Mouse (Mus musculus) kidney, postnatal 0 days (tissue): ENCODE results near the gene Coq2. TPM values are rescaled to one million over a fixed set of nuclear protein-coding genes. Genes with fewer than 3 reads are reported as not detected.

Experiments used
- ATAC-seq: fragments of 200-750 bp; cut with Nextera tagmentation; replicated peaks from 2 replicates; pipeline ENCODE4 v1.8.0; 2017; ENCODE audit warnings: low read depth, moderate number of reproducible peaks, moderate TSS enrichment, moderate library complexity; ENCODE audit not compliant: low FRiP score
- DNase-seq: peaks from one replicate; pipeline ENCODE4 v3.0.0-alpha.2; 2016; ENCODE audit warnings: low spot score
- H3K27ac ChIP-seq: fragments of 300-500 bp; sonication (generic); 2 replicates; pipeline ENCODE4 v1.5.1; 2014; ENCODE audit warnings: mild to moderate bottlenecking
- H3K27me3 ChIP-seq: fragments of 300-500 bp; sonication (generic); 2 replicates; pipeline ENCODE4 v1.6.1; 2014; ENCODE audit warnings: low read length, mixed read lengths; ENCODE audit not compliant: insufficient read depth
- H3K36me3 ChIP-seq: fragments of 300-500 bp; sonication (generic); 2 replicates; pipeline ENCODE4 v1.6.1; 2014; ENCODE audit warnings: low read length, mixed read lengths; ENCODE audit not compliant: insufficient read depth
- H3K4me1 ChIP-seq: fragments of 300-500 bp; sonication (generic); replicated peaks from 2 replicates; pipeline ENCODE4 v1.6.1; 2014; ENCODE audit warnings: antibody characterized with exemption, low read length, mixed read lengths; ENCODE audit not compliant: insufficient read depth
- H3K4me2 ChIP-seq: fragments of 300-500 bp; sonication (generic); 2 replicates; pipeline ENCODE4 v1.6.1; 2014; ENCODE audit warnings: mild to moderate bottlenecking, low read length, moderate library complexity, mixed read lengths
- H3K4me3 ChIP-seq: fragments of 300-500 bp; sonication (generic); replicated peaks from 2 replicates; pipeline ENCODE4 v1.5.1; 2014; ENCODE audit warnings: low read depth, low read length
- H3K9ac ChIP-seq: fragments of 300-500 bp; sonication (generic); 2 replicates; pipeline ENCODE4 v1.6.1; 2014; ENCODE audit warnings: low read depth, low read length
- H3K9me3 ChIP-seq: fragments of 300-500 bp; sonication (generic); replicated peaks from 2 replicates; pipeline ENCODE4 v1.6.1; 2016; ENCODE audit warnings: low read length, inconsistent platforms, mixed read lengths
- CTCF ChIP-seq: IDR thresholded peaks from 2 replicates; pipeline ENCODE4 v1.5.1; 2016; ENCODE audit warnings: antibody characterized with exemption, low read depth, mild to moderate bottlenecking, moderate library complexity
- WGBS: fragments of 180-500 bp; shearing (Covaris S2); extraction: QIAGEN DNeasy Blood & Tissue Kit; methylation state at CpG from one replicate; pipeline ENCODE4 v1.1.7; 2014; 5-methylcytosine and 5-hydroxymethylcytosine counted together
- polyA plus RNA-seq: library from polyadenylated mRNA; unstranded; fragments of >200 nt; fragmentation: Nextera tagmentation; extraction: Ambion mirVana; gene quantifications from 2 replicates; pipeline ENCODE4 v1.2.1, GENCODE M21; 2015

The Coq2 gene
- polyA plus RNA-seq, 1 experiment from 2014 or later = 64.6 TPM

DNA sequence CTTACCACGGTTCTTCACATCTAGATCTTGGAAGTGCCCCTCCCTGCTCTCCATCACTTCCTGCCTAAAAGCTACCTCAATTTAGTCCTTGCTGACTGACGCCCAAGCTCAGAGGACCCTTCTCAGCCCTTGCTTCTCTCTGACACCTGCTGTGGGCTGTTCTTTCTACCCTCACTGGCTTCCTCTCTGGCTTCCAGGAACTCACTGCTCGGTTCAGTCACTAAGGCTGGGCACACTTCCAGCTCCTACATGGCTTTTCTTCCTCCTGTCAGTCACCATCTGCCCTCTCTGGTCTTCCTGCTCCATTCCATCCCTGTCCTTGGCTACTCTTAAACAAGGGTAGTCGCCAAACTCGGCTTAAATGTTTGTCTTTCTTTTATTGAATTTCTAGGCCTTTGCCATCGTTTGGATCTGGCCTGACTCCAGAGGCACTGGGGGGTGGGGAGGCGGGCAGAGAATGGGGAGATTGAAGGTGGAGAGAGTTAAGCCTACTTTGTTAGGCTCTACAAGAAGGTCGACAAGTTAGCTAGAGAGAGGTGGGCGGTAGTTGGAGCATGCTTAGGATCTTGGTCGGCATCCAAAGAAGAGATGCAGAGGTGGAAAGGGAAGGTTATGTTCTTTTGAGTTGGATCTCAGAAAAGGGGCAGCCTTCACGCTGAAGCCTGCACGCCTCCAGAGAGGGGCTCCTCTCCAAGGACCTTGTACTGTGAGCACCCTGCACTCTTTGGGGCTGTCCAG is 31.5 kb downstream of the Coq2 start:
- H3K4me3 ChIP-seq = no peak overlapping the region
- ATAC-seq (no peak), DNase-seq (no peak)
- H3K4me1 ChIP-seq = 0 out of 2 replicates have a peak, but pooled peaks cover 8% of the 10 kb centered on the region
- no peaks in the 10 kb centered on the region for H3K27me3 ChIP-seq
- no peaks in the 10 kb centered on the region for H3K36me3 ChIP-seq
- TF ChIP-seq CTCF = no peak
- H3K27ac ChIP-seq = no peak overlapping the region
- H3K9me3 ChIP-seq = no peaks in the 10 kb centered on the region
- WGBS = 62% methylated on average over 12 of the region's 12 CpGs
- H3K9ac ChIP-seq = no peak overlapping the region
- no peak overlapping the region; the same call in 1 of the 2 replicates for H3K4me2 ChIP-seq

DNA sequence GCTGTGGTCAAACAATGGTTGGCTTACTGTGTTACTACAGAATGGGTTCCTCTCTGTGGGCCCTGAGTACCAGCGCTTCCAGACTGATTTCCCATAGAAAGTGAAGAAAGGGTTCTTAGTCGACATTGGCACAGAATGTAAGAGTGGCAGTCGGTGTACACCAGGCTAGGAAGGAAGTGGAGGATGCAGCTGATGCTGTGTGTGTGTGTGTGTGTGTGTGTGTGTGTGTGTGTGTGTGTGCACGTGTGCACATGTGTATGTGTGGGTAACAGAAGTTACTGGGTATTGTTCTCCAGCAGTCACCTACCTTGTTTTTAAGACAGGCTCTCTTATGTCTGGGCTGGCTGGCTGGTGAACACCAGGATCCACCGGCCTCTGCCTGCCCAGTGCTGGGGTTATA is 32.6 kb downstream of the Coq2 start:
- ATAC-seq = no peak
- no peak overlapping the region for H3K27ac ChIP-seq
- no peak for DNase-seq
- H3K4me2 ChIP-seq = no peak overlapping the region
- H3K9ac ChIP-seq = no peak overlapping the region
- WGBS = 89% methylated on average over 5 of the region's 5 CpGs
- H3K4me1 ChIP-seq = 0 out of 2 replicates have a peak, but pooled peaks cover 6% of the 10 kb centered on the region
- no peaks in the 10 kb centered on the region for H3K9me3 ChIP-seq
- no peak for TF ChIP-seq CTCF
- no peaks in the 10 kb centered on the region for H3K27me3 ChIP-seq
- no peaks in the 10 kb centered on the region for H3K36me3 ChIP-seq
- no peak overlapping the region for H3K4me3 ChIP-seq

DNA sequence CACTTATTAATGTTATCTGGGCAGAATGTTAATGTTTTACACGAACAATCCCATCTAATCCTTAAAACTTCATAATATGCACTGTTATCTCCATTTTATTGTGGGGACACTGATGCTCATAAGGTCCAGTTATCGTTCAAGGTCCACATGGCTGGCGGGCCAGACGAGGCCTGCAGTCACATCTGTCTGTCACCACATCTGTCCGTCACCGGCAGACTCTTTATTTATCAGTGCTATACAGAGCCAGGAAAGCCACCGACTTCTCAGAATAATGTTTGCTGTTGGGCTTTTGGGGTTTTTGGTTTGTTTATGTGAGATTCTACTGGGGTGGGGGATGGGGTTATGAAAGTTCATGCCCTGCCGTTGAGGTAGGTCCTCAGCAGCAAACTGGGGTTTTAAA is 36.5 kb downstream of the Coq2 start:
- Histone ChIP-seq H3K9ac (no peak overlapping the region), H3K4me2 (no peak overlapping the region), H3K27me3 (no peaks in the 10 kb centered on the region), H3K36me3 (no peaks in the 10 kb centered on the region), H3K4me1 (0 out of 2 replicates have a peak, but pooled peaks cover under 1% of the 10 kb centered on the region), H3K9me3 (no peaks in the 10 kb centered on the region), H3K27ac (no peak overlapping the region), H3K4me3 (no peak overlapping the region)
- ATAC-seq (no peak), DNase-seq (no peak)
- TF ChIP-seq CTCF = no peak
- 81% methylated on average over 8 of the region's 8 CpGs for WGBS

DNA sequence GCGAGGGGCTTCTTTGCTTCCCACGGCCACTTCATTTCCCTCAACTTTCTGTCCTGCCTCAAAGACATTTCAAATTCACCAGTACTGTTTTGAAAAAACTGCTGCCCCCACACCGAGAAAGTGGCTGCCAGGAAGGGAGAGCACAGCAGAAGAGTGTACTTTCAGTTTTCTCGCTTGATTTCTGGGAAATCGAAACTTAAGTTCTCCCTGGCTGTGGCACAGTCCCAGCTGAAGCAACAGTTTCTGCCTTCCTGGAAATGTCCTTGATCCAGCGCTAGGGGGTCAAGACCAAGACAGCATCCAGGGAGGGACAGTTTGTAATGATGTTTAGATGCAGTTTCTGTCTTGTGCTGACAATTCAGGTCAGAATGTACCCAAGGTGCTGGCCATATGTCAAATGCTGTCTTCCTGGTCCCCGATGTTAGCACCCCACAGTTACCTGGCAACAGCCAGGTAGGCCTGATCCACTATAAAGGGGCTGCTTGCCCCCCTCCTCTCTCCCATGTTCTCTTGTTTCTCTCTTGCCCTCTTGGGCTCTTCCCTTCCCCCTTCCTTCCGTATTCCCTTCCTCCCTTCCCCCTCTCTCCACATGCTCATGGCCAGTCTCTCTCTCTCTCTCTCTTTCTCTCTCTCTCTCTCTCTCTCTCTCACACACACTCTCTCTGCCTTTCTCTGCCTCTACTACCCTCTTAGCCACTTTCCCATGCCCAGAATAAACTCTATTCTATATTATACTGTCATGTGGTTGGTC is 38.0 kb downstream of the Coq2 start:
- Histone ChIP-seq H3K27ac (no peak overlapping the region; the same call in 1 of the 2 replicates), H3K4me2 (no peak overlapping the region), H3K9me3 (no peaks in the 10 kb centered on the region), H3K4me1 (no peaks in the 10 kb centered on the region), H3K36me3 (no peaks in the 10 kb centered on the region), H3K9ac (no peak overlapping the region), H3K4me3 (no peak overlapping the region), H3K27me3 (no peaks in the 10 kb centered on the region)
- WGBS = 54% methylated on average over 8 of the region's 8 CpGs
- 0 out of 2 replicates have a peak, but pooled peaks have one; percentile 9 for TF ChIP-seq CTCF
- ATAC-seq = peak; percentile 45; the same call in 1 of the 2 replicates
- DNase-seq = peak; percentile 79

DNA sequence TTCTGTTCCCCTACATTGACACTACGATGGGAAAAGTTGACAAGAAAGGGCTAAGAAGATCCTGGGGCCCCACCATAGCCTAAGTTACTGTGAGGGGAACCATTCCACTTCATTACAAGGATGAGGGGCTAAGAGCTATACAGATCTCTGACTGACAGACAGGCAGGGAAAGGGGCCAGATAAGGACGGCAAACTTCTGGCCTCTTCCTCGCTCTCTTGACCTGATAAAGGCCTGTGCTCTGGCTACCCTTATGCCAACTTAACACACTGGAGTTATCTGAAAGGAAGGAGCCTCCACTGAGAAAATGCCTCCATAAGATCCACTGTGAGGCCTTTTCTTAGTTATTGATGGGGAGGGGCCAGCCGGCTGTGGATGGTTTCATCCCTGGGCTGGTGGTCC is 39.0 kb downstream of the Coq2 start:
- no peaks in the 10 kb centered on the region for H3K4me1 ChIP-seq

DNA sequence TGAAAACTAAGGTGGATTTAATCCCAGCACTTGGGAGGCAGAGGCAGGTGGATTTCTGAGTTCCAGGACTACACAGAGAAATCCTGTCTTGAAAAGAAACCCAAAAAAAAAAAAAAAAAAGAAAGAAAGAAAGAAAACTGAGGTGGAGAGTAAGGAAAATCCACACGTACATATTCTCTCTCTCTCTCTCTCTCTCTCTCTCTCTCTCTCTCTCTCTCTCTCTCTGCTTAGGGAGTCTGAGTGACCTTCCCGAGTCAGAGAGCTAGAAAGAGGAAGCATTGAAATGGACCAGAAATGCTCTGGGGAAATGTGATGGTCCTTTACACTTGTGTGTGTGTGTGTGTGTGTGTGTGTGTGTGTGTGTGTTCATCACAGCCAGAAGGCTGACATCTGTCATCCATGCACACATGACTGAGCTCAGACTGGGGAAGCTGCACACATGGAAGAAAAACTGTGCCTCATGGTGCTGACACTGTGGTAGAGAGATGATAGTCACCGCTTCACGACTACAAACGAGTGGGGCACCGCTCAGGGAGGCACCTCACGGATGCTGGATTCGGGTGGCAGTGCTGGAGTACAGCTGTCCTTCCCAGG is 40.0 kb downstream of the Coq2 start:
- no peak for TF ChIP-seq CTCF
- WGBS = 82% methylated on average over 8 of the region's 8 CpGs
- ATAC-seq (no peak), DNase-seq (no peak)
- no peaks in the 10 kb centered on the region for H3K4me1 ChIP-seq
- no peaks in the 10 kb centered on the region for H3K27me3 ChIP-seq
- H3K9ac ChIP-seq = no peak overlapping the region
- no peak overlapping the region for H3K4me3 ChIP-seq
- H3K4me2 ChIP-seq = no peak overlapping the region
- H3K36me3 ChIP-seq = no peaks in the 10 kb centered on the region
- H3K27ac ChIP-seq = no peak overlapping the region
- H3K9me3 ChIP-seq = no peaks in the 10 kb centered on the region

More for the DNA sequence above, 39.0 kb downstream of the Coq2 start:
- Histone ChIP-seq H3K27me3 (no peaks in the 10 kb centered on the region), H3K36me3 (no peaks in the 10 kb centered on the region), H3K9me3 (no peaks in the 10 kb centered on the region), H3K4me2 (no peak overlapping the region), H3K27ac (no peak overlapping the region), H3K9ac (no peak overlapping the region), H3K4me3 (no peak overlapping the region)
- DNase-seq (no peak), ATAC-seq (no peak)
- TF ChIP-seq CTCF = no peak
- 96% methylated on average over 4 of the region's 4 CpGs for WGBS
